Mouse (Mus musculus): Measurements from ENCODE around the gene 4930447F04Rik.

Gene 4930447F04Rik

GRCm38 (mm10) chrX:66304124-66304523, at the start of gene 4930447F04Rik:
TSS of gene 4930447F04Rik (minus strand) at chrX:66304224.
- CTCF ChIA-PET: interaction anchor here (0.7 kb wide), 1 partner anchor 33 kb away, joined by 5 read pairs; no protein-coding TSS in a partner anchor
